Mouse (Mus musculus) liver, embryonic 16.5 days (tissue): ENCODE measurements around the gene Txn1. TPM values are rescaled to one million over a fixed set of nuclear protein-coding genes. Genes with fewer than 3 reads are reported as not detected.

Source experiments
- ATAC-seq: fragments of 200-750 bp; cut with Nextera tagmentation; 2 replicates; pipeline ENCODE4 v1.8.0; 2017; ENCODE audit warnings: low read depth, mild to moderate bottlenecking, moderate number of reproducible peaks, moderate library complexity
- H3K27ac ChIP-seq: fragments of 300-500 bp; sonication (generic); 2 replicates; pipeline ENCODE4 v1.5.1; 2014; ENCODE audit warnings: mild to moderate bottlenecking, low read length
- H3K27me3 ChIP-seq: fragments of 300-500 bp; sonication (generic); 2 replicates; pipeline ENCODE4 v1.6.1; 2014; ENCODE audit warnings: low read depth, low read length, mixed read lengths; ENCODE audit not compliant: control insufficient read depth, insufficient read depth
- H3K36me3 ChIP-seq: fragments of 300-500 bp; sonication (generic); 2 replicates; pipeline ENCODE4 v1.6.1; 2014; ENCODE audit warnings: mild to moderate bottlenecking; ENCODE audit not compliant: control insufficient read depth, insufficient read depth
- H3K4me1 ChIP-seq: fragments of 300-500 bp; sonication (generic); 2 replicates; pipeline ENCODE4 v1.6.1; 2014; ENCODE audit warnings: low read depth, low read length, mixed read lengths; ENCODE audit not compliant: control insufficient read depth
- H3K4me2 ChIP-seq: fragments of 300-500 bp; sonication (generic); 2 replicates; pipeline ENCODE4 v1.6.1; 2014; ENCODE audit warnings: low read depth, low read length, mixed read lengths
- H3K4me3 ChIP-seq: fragments of 300-500 bp; sonication (generic); 2 replicates; pipeline ENCODE4 v1.5.1; 2014; ENCODE audit warnings: low read depth, mild to moderate bottlenecking, low read length
- H3K9ac ChIP-seq: fragments of 300-500 bp; sonication (generic); 2 replicates; pipeline ENCODE4 v1.6.1; 2014; ENCODE audit warnings: low read depth, low read length
- H3K9me3 ChIP-seq: fragments of 300-500 bp; sonication (generic); replicated peaks from 2 replicates; pipeline ENCODE4 v1.6.1; 2016; ENCODE audit warnings: low read length; ENCODE audit not compliant: control insufficient read depth
- WGBS: fragments of 180-500 bp; shearing (Covaris S2); extraction: QIAGEN DNeasy Blood & Tissue Kit; methylation state at CpG from one replicate; pipeline ENCODE4 v1.1.7; 2014; ENCODE audit not compliant: insufficient replicate concordance; 5-methylcytosine and 5-hydroxymethylcytosine counted together
- polyA plus RNA-seq: library from polyadenylated mRNA; unstranded; fragments of >200 nt; fragmentation: Nextera tagmentation; extraction: Ambion mirVana; gene quantifications from 2 replicates; pipeline ENCODE4 v1.2.1, GENCODE M21; 2015

Gene Txn1
- polyA plus RNA-seq, 1 experiment from 2014 or later: 187 TPM

GRCm38 (mm10) chr4:57952416-57952815, 3.8 kb downstream of the Txn1 start:
- H3K27me3 ChIP-seq: no peaks in the 10 kb centered on the region
- H3K27ac ChIP-seq: no peak overlapping the region
- peaks cover 17% of the 10 kb centered on the region for H3K4me1 ChIP-seq
- ATAC-seq: no peak
- H3K36me3 ChIP-seq: peaks cover 30% of the 10 kb centered on the region
- 87% methylated on average over 3 of the region's 3 CpGs for WGBS
- no peaks in the 10 kb centered on the region for H3K9me3 ChIP-seq
- H3K4me2 ChIP-seq: 0 out of 2 replicates have a peak overlapping the region, but pooled peaks have one; percentile 15
- H3K9ac ChIP-seq: no peak overlapping the region
- no peak overlapping the region for H3K4me3 ChIP-seq

DNA sequence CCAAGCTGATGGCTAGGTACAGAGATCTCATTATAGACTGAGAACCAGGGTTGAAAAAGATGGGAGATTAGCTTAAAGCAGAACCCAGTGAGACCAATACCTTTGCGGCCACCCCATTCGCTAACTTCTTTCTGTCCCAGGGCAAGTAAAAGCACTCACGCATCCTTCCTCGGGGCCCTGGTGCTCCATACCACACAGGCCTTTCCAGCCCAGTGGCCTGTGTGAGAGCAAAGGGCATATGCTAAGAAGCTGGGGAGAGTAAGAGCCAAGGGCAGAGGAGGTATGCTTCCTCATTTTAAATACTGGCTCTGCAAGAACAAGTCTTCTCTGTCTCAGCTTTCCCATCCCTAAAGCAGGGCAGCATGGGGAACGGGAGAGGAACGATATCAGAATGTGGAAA, 6.3 kb downstream of the Txn1 start:
- 91% methylated on average over 6 of the region's 6 CpGs for WGBS
- Histone ChIP-seq H3K9ac (no peak overlapping the region), H3K27me3 (no peaks in the 10 kb centered on the region), H3K36me3 (peaks cover 41% of the 10 kb centered on the region), H3K4me1 (peaks cover 7% of the 10 kb centered on the region), H3K4me2 (no peak overlapping the region), H3K9me3 (no peaks in the 10 kb centered on the region), H3K4me3 (no peak overlapping the region), H3K27ac (no peak overlapping the region)
- no peak for ATAC-seq

DNA sequence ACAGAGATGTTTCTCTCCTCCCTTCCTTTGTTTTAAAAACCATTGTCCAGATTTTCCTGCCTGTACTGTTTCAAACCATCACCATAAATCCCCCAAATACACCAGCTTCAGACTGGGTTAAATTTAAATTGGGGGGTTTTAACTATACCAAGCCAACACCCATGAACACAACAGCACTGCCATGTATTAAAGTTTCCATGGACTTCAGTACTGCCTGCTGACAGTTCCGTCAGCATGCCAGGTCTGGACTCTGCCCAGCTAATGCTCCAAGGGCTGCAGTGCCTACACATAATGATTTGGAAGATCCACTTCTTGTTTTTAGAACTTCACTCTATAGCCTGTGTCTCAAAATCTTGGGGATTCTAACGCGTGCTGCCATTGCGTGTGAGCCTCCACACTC, 8.7 kb downstream of the Txn1 start:
- Histone ChIP-seq H3K4me3 (no peak overlapping the region), H3K27ac (no peak overlapping the region), H3K4me2 (no peak overlapping the region), H3K4me1 (no peaks in the 10 kb centered on the region; the same call in 1 of the 2 replicates), H3K9me3 (no peaks in the 10 kb centered on the region), H3K9ac (no peak overlapping the region), H3K27me3 (no peaks in the 10 kb centered on the region), H3K36me3 (peaks cover 47% of the 10 kb centered on the region)
- ATAC-seq: no peak
- 88% methylated on average over 4 of the region's 4 CpGs for WGBS

GRCm38 (mm10) chr4:57947036-57947435, 9.2 kb downstream of the Txn1 start:
- Histone ChIP-seq H3K36me3 (peaks cover 46% of the 10 kb centered on the region), H3K4me3 (no peak overlapping the region), H3K9ac (no peak overlapping the region), H3K27ac (no peak overlapping the region), H3K9me3 (no peaks in the 10 kb centered on the region), H3K27me3 (no peaks in the 10 kb centered on the region), H3K4me1 (no peaks in the 10 kb centered on the region), H3K4me2 (no peak overlapping the region)
- ATAC-seq: peak; percentile 35; the same call in 1 of the 2 replicates
- 74% methylated on average over 10 of the region's 10 CpGs for WGBS

GRCm38 (mm10) chr4:57942892-57943291, 13.3 kb downstream of the Txn1 start:
- H3K27ac ChIP-seq: no peak overlapping the region
- ATAC-seq: no peak
- no peaks in the 10 kb centered on the region for H3K9me3 ChIP-seq
- H3K4me1 ChIP-seq: no peaks in the 10 kb centered on the region
- H3K9ac ChIP-seq: no peak overlapping the region
- peaks cover 16% of the 10 kb centered on the region for H3K36me3 ChIP-seq
- no peak overlapping the region for H3K4me3 ChIP-seq
- no peaks in the 10 kb centered on the region for H3K27me3 ChIP-seq
- WGBS: 75% methylated on average over 2 of the region's 2 CpGs
- no peak overlapping the region for H3K4me2 ChIP-seq

GRCm38 (mm10) chr4:57940631-57941030, 15.6 kb downstream of the Txn1 start:
- no peaks in the 10 kb centered on the region for H3K4me1 ChIP-seq
- H3K9me3 ChIP-seq: no peaks in the 10 kb centered on the region
- no peak overlapping the region for H3K9ac ChIP-seq
- H3K36me3 ChIP-seq: peaks cover 10% of the 10 kb centered on the region
- H3K27ac ChIP-seq: no peak overlapping the region
- H3K4me3 ChIP-seq: no peak overlapping the region
- no peaks in the 10 kb centered on the region for H3K27me3 ChIP-seq
- H3K4me2 ChIP-seq: no peak overlapping the region
- ATAC-seq: no peak
- 53% methylated on average over 4 of the region's 4 CpGs for WGBS

DNA sequence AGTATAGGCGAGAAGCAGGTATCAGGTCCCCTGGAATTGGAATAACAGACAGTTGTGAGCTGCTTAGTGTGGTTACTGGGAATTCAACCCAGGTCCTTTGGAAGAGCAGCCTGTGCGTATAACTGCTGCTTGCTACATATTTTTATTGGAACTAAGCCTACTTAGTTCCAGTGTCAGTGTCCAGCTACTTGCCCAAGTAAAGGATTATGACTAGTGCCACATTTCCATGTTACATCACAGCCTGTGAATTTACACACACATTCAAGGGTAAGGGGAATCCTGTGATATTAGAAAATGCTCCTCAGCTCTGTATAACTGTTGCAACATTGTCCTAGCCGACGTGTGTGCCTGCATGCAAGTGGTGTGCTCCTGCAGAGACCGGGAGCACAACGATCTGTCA, 18.9 kb downstream of the Txn1 start:
- 64% methylated on average over 6 of the region's 6 CpGs for WGBS
- no peak for ATAC-seq
- no peak overlapping the region for H3K4me2 ChIP-seq

GRCm38 (mm10) chr4:57934181-57934580, 22.0 kb downstream of the Txn1 start:
- no peaks in the 10 kb centered on the region for H3K9me3 ChIP-seq
- H3K27me3 ChIP-seq: no peaks in the 10 kb centered on the region
- H3K4me3 ChIP-seq: no peak overlapping the region
- no peak overlapping the region for H3K4me2 ChIP-seq
- ATAC-seq: no peak
- no peak overlapping the region for H3K27ac ChIP-seq
- H3K36me3 ChIP-seq: no peaks in the 10 kb centered on the region
- 45% methylated on average over 5 of the region's 5 CpGs for whole genome bisulfite sequencing
- no peak overlapping the region for H3K9ac ChIP-seq
- H3K4me1 ChIP-seq: no peaks in the 10 kb centered on the region

More for the DNA sequence above, 18.9 kb downstream of the Txn1 start:
- H3K9me3 ChIP-seq: no peaks in the 10 kb centered on the region
- H3K9ac ChIP-seq: no peak overlapping the region
- H3K4me3 ChIP-seq: no peak overlapping the region
- no peaks in the 10 kb centered on the region for H3K27me3 ChIP-seq
- no peaks in the 10 kb centered on the region for H3K36me3 ChIP-seq
- H3K27ac ChIP-seq: no peak overlapping the region
- H3K4me1 ChIP-seq: no peaks in the 10 kb centered on the region

DNA sequence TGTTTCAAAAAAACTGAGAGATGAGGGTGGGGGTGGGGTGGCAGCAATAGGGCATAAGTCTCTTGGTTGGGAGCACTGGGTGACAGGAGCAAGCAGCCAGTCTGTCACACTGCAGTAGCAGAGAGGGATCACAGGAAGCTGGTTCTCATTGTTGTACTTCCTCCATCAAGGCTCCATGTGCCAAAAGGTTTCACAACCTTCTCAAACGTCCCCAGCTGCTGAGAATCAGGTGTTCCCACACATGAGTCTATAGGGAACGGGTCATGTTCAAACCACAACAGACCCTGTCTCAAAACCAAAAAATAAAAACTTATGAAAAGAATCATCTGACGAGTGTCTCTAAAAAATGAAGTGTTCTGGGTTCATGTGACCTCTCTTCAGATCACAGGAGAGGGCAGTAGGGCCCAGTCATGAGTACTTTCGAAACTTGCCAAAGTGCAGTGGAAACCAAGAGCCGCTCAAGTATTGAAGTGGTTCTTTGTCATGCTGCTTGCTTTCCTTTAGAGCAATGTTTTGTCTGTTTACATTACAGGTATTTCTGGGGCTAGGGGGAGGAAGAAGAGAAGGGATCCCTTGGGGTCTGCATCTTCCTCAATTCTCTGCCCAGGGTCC, 25.5 kb downstream of the Txn1 start:
- no peaks in the 10 kb centered on the region for H3K27me3 ChIP-seq
- H3K9ac ChIP-seq: no peak overlapping the region
- no peak for ATAC-seq
- no peaks in the 10 kb centered on the region for H3K9me3 ChIP-seq
- H3K4me2 ChIP-seq: no peak overlapping the region
- no peak overlapping the region for H3K27ac ChIP-seq
- H3K4me1 ChIP-seq: no peaks in the 10 kb centered on the region
- 42% methylated on average over 5 of the region's 5 CpGs for WGBS
- H3K36me3 ChIP-seq: no peaks in the 10 kb centered on the region
- H3K4me3 ChIP-seq: no peak overlapping the region
